Mouse (Mus musculus): Measurements from ENCODE around the gene Sstr5.

Sstr5 gene

DNA sequence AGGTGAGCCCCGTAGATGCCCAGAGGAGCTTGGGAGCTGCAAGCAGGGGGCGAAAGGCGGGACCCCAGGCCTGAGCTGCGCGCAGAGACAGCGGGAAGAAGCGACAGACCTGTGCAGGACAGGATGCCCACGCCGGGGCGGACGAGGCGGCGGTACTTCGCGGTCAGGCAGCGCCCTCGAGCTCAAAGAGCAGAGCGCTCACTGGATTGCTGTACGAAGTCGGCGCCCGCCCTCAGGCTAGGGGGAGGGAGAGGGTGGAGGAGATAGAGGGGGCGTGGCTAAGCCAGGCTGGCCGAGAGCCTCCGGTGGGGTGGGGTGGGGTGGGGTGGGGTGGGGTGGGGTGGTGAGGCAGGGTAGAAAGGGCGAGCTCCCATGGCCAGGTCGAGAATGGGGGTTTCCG, at the start of gene Sstr5:
Sstr5 (minus strand) TSS at position 276 of the 400 bp plus-strand sequence.
- no peak for DNase-seq (ENCODE audit: low read depth, low spot score)

DNA sequence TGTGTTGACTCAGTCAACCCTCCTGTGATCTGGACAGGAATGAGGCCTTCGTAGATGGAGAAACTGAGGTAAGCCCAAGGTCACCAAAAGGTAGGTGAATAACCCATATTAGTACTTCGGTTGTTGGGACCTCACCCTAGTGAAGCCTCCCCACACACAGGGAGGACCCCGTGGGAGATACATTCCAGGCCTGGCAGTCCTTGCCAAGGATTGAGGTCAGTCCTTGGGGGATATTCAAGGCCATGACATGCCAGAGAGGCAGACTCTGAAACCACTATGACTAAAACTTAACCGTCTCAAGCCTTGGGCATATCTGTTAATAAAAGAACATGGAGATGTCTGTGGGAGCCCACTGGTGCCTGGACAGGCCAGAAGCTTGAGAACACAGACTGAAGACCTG, 44.7 kb upstream of the Sstr5 start:
- DNase-seq (ENCODE audit: low read depth, low spot score): no peak

DNA sequence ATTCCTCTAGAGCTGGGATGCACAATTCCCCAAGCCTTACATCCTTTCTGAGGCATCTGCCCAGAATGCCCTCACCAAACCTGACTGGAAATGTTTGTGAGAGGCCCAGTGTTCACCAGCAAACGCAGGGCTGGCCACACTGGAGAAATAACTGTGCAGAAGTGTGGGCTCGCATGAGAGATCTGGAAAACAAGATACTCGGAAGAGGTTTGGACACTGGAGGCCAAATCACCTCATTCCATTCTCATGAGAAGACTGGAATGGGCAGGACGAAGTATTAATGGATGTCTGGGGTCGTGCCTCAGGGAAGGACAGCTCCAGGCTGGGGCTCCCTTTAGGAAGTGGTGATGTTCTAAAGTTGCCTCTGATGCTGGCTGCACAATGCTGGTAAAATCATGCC, 43.6 kb upstream of the Sstr5 start:
- DNase-seq (ENCODE audit: low read depth, low spot score): no peak

DNA sequence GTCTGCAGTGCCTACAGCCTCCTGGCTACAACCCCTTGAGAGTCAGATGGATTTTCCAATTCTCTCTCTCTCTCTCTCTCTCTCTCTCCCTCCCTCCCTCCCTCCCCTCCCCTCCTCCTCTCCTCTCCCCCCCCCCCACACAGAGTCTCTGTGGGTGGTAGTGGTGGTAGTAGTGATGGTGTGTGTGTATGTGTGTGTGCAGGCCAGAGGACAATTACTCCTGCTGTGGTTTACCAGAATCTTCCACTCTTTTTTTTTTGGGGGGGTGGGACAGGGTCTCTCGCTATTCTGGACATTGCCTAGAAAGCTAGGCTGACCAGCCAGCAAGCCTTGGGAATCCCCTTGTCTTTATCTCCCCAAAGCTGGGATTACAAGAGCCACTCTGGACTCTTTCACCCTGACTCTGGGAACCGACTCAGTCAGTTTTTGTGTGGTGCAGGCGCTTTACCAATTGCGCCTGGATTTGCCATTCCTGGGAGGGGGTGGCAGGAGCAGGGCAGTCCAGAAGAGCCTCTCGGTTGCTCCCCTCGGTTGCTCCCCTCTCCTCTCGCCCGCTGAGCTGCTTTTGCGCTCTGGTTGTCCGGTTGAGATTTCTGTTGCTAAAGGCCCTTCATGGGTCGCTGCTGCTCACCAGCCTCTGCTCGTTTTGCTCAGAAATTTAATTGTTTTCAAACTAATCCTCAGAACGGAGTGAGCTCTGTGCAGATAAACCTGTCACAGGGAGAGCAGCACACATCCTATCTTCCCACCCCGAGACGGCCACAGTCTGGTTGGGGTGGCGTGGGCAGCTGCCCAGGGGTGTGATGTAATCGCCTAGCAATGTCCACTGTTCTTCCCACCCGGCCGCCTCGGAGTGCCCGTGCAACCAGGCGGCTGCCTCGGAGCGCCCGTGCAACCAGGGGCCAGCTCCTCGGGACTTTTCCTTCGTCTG, 42.1 kb upstream of the Sstr5 start:
- peak; percentile 64 for DNase-seq (ENCODE audit: low read depth, low spot score)

DNA sequence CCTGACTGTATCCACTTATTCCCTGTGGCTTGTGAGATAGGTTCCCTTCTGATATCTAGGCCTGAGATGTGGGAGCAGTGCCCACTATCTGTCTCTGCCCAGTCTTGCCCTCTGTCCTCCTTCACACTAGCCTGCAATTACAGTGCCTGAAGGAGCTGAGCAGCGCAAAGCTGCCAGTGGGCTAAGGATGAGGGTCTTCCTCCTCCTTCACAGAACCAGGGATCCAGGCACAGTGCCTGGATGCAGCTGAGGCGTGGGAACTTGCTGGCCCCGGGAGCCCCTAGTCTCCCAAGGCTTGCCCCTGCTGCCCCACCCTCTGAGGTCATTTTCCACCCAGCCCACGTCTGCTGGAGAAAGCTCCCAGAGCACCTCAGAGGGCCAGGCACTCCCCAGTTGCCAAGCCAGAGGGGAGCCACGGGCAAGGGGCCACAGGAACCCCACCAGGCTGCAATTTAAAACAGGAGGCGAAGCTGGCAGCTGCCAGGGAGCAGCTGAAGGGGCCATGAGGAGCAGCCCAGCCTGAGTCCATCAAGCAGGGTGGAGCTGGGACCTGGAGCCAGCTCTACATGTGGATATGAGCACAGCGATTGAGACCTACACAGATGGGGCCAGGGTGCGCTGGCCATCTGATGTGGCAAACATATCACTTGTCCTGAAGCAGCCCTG, 33.4 kb upstream of the Sstr5 start:
- no peak for DNase-seq (ENCODE audit: low read depth, low spot score)

DNA sequence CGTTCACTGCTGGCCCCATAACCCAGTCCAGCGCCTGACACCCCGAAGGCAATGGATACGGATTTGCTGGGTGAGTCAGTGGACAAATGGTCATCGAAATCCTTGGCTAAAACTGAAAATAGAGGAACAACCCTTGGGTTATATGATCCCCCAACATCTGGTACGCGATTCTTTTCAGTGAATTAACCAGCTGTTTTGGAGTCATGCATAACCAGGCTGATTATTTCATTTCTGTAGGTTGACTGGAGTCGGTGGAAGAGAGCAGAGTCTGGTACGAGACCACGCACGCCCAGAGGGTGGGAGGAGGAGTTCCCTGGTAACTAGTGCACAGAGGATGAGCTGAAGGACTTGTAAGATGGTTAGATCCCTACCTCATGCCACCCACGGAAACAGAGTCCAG, 25.0 kb upstream of the Sstr5 start:
- DNase-seq (ENCODE audit: low read depth, low spot score): no peak

DNA sequence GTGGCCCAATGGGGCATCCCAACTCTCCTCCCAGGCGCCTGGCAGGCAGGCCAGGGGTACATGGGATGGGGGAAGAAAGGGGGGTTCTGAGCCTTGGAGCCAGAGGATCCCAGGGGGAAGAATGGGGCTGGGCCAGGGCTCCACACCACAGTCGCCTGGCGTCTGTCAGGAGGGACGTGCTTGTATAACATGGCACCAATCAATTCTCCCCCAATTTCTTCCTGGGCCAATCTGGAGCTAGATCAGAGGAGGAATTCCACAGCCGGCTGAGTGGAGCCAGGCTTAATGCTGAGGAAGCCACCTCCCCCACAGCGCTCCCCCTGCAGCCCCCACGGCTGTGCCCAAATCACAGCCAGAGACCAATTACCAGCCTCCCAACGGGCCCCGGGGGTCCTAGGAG, 23.4 kb upstream of the Sstr5 start:
- DNase-seq (ENCODE audit: low read depth, low spot score): no peak

DNA sequence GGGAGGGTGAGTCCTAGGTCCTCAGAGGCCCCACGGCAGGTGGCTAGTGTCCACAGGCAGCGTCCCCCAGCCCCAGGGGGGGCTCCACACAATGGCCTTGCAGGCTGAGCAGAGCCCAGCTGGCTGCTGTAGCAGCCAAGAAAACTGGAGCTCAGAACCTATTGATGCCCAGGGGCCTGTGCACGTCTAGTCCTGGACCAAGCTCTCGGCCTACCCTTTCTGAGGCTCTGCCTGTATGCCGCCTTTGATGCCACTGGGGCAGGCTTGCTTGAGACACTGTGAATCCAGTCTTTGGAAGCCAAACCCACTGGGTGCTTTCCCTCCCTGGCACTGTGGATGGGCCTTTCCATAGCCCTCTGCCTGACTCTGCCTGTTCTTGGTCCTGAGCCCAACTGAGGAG, 22.4 kb upstream of the Sstr5 start:
- peak; percentile 89 for DNase-seq (ENCODE audit: low read depth, low spot score)

DNA sequence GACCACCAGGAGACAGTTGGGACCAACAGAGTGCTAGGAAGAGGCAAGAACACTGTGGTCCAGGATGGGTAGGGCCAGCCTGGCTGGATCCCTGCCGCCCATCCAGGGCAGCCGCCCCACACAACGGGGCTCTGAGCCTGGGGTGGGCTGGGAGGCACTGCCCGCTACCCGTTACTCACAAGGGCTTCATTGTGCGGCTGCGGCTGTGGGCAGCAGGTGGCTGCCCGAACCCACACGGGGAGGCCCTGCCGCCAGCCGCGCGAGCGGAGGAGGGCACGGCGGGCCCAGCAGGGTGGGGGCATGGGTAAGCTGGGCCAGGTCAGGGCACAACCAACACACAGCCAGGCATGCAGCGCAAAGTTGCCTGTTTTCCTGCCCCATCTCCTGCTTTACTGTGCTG, 21.1 kb upstream of the Sstr5 start:
- peak; percentile 91 for DNase-seq (ENCODE audit: low read depth, low spot score)

DNA sequence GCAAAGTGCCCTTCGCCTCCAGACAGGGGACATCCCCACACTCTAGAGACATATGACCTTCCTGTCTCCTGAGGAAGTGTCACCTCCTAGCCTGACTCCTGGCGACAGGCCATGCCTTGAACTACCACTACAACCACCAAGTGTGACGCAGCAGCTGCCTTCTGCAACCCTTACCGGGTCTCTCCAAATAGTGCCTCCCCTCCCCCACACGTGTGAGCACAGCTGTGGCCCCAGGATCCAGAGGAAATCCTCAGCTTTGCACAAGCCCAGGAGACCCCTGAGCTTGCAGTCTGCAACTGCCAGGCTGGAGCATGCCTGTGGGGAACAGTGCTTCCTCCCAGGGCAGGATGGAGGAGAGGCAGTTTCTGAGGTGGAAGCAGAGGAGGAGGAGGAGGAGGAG, 19.2 kb upstream of the Sstr5 start:
- no peak for DNase-seq (ENCODE audit: low read depth, low spot score)

DNA sequence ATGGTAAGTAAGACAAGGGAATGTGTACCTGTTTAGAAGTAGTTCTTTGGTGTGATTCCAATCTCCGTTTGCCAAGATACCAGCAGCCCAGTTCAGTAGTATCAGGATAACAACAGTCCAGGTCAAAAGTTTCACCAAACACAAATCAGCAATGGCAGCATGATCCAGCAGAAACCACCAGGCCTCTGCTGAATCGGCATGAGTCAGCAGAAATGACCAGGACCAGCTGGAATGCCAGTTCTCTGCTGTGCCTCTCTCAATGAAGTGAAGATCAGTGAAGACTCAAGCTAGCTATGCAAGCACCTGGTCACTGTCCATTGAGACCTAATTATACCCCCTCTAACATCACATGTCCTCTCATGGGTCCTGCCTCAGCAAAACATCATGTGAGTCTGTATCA, 17.0 kb upstream of the Sstr5 start:
- no peak for DNase-seq (ENCODE audit: low read depth, low spot score)

DNA sequence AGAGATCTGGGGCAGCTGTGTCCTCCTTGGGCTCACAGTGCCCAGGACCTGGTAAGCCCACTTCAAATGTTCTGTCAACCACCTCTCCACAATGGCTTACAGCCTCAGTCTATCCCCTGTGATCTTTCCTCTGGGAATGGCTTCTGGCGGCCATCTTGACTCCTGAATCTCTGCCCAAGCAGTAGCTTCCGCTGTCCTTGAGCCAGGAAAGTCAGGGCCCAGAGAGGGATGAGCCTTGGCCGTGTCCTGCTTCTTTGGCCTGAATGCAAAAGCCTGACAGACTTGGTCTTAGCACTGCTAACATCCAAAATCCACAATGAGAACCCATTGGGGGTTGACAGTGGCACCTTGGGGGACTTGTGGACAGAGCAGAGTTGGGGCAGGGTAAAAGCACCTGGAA, 14.8 kb upstream of the Sstr5 start:
- DNase-seq (ENCODE audit: low read depth, low spot score): no peak

DNA sequence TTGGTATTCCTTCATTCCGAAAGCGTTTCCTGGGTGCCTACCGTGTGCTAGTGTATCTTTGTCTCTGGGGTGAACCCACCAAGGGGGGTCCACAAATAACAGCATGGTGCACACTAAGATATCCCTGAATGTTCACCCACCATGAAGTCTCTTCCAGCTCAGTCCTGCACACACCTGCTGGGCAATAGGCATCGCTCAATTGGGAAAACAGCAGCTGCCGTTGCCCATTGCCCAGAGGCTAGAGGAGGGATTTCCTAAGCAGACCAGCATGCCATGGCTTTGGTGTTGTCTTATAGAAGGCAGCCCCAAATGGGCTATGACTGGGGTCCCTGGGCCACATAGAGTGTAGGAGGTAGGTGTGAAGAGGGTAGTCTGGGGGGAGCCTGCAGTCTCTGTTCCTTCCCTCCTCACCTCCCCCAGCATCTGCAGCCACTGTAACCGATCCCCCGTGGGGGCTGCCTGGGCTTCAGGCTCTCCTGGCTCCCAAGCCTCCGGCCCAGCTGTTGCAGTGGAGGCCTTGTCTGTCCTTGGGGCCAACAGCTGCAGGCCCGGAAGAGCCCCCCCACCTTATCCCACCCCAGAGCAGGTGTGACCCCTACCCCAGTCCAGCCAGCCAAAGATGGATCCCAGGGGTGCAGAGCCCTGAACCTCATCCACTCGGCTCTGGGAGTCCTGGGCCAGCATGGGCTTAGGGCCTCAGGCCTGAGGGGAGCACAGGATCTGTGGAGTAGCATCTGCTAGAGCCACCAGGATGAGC, 13.2 kb upstream of the Sstr5 start:
- DNase-seq (ENCODE audit: low read depth, low spot score): no peak

DNA sequence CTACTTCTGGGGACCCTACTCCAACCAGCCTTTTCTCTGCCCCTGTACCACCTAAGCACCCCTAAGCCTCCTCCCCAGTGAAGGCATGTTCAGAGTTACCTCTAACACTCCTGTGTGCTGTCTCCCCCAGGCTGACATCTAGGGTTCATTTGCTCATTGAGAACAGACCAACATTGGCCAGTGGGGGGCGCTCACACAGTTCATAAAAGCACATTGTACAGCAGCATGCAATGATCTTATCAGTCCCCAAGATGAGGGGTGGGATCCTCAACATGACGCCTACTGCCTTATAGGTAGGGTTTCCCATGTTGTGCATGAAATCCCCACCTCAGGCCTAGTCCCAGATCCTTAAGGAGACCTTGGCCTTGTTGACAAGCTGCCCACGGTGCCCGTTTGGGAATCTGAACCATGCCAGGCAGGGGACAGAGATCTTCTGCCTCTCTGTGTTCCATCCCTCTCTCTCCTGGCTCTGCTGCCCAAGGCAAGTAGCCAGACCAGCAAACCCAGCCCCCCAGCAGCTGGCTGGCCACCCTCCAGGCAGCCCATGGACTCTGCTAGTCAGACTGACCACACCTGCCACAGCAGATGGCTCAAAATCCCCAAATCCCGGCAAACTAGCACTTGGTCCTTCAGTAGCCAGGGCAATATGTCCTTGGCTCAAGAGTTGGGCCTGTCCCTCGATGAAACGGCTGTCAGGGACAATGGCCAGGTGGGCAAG, 11.9 kb upstream of the Sstr5 start:
- DNase-seq (ENCODE audit: low read depth, low spot score): peak; percentile 80

DNA sequence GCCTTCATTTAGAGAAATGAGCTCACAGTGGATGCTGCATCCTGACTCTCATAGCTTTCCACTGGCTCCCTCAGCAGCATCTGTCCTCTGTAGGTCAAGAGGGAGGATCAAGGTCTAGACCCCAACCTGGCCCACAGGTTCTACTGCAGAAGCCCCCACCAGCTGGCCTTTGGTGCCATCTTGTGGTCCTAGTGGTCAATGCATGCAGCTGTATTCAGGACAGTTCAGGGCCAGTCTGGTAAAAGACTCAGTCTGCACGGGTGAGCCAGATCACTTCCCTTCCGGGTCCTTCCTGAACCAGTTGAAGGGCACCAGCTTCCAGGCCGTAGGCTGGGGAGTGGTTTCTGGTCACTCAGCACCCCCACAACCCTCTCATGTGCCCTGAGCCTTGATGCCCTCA, 10.7 kb upstream of the Sstr5 start:
- DNase-seq (ENCODE audit: low read depth, low spot score): peak; percentile 74

DNA sequence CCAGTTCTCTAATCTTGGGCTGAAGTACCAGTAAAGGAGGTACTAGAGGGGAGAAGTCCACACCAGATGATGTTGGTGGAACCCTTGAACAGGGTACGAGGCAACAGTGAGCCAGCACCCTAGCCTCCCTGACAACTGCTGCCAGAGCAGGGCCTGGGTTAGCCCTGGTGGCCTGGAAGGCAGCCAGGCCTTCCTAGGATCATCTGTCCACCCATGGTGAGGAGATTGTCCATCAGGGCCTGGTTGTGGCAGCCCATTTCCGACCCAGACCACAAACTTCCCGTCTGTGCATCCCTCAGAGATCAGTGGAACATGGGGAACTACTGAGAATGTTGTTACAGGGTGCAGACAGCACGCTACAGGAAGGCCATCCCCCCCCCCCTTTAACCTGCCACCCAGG, 5.5 kb upstream of the Sstr5 start:
- DNase-seq (ENCODE audit: low read depth, low spot score): no peak

DNA sequence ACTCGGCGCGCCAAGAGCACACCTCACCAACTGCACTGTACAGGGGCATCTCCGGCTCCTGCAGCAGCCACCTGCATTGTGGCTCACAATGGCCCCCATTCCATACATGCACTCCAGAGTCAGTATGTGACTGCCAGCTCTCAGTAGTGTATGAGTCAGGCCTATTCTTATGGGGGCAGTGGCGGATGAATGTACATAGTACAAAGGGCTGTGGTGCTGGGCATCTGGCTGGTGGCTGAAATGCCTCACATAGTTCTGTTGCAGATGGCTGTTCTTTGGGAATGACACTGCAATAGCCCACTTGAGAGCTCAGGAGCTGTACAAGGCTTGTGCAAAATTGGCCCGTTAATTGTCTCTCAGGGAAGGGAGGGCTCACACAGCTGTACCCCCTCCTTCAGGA, 15.0 kb downstream of the Sstr5 start:
- DNase-seq (ENCODE audit: low read depth, low spot score): peak; percentile 13

DNA sequence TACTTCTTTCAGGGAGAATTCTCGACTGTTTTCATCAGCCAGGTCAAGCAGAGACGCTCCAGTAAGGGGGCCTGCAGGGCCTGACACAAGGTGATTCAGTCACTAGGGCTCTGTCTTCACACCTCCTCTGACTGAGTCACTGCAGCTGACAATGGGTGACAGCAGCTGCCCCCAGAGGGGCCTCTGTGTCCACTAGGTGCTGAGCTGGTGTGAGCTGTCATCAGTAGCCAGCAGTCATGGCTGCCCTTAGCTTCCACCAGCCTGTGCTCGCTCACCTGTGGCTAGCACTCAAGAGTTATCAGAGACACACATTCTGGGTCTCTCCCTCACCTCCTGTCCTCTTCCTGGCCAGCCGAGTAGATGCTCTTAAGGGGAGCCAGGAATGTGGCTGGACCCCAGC, 16.3 kb downstream of the Sstr5 start:
- no peak for DNase-seq (ENCODE audit: low read depth, low spot score)

DNA sequence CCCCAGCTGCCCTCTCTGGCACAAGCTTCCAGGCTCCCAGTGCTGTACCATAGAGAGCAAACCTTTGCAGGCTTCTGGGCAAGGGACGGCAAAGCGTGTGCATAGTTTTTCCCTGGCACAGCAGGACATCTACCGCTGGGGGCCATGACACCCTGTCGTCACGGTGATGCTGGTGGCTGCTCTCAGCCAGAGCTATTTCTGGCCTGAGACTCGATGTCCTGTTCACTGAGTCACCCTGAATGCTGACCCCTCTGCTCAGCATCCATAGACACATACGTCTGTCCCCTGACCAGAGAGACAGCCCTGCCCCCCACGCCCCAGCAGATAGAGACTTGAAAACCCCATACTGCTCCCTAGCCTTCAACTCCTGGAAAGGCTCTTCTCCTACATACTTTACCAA, 16.9 kb downstream of the Sstr5 start:
- no peak for DNase-seq (ENCODE audit: low read depth, low spot score)

DNA sequence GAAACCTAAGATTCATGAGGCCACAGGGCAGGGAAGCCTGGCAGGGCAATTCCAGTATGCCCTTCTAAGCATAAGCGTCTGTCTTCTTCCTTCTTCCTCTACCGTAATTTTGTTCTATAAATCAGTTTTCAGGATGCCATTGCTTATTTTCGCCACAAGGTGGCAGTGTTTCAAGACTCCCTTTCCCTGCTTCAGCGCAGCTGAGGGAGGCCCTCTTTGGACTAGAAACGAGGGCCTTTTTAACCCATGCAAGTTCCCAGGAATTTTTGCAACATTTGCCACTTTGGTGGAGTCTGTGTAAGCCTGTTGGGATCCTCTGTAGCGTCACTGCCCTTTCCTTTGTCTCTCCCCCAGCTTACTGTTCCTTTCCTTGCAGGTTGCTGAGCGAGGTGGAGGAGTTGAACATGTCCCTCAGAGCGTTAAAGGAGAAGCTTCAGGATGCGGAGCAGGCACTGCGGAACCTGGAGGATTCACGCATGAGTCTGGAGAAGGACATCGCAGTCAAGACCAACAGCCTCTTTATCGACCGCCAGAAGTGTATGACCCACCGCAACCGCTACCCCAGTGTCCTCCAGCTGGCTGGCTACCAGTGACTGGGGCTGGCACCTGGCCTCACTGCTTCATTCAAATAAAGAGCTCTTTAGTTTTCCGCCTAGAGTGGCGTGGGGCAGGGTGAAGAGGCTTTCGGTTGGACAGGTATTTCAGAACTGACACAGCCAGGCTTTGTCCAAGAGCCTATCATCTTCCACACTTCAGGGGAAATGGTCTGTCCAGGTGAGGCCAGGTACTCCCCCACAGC, 20.9 kb downstream of the Sstr5 start:
- peak; percentile 63 for DNase-seq (ENCODE audit: low read depth, low spot score)
